ENCODE assay signal across 8 mouse cellular contexts in the genomic region with DNA sequence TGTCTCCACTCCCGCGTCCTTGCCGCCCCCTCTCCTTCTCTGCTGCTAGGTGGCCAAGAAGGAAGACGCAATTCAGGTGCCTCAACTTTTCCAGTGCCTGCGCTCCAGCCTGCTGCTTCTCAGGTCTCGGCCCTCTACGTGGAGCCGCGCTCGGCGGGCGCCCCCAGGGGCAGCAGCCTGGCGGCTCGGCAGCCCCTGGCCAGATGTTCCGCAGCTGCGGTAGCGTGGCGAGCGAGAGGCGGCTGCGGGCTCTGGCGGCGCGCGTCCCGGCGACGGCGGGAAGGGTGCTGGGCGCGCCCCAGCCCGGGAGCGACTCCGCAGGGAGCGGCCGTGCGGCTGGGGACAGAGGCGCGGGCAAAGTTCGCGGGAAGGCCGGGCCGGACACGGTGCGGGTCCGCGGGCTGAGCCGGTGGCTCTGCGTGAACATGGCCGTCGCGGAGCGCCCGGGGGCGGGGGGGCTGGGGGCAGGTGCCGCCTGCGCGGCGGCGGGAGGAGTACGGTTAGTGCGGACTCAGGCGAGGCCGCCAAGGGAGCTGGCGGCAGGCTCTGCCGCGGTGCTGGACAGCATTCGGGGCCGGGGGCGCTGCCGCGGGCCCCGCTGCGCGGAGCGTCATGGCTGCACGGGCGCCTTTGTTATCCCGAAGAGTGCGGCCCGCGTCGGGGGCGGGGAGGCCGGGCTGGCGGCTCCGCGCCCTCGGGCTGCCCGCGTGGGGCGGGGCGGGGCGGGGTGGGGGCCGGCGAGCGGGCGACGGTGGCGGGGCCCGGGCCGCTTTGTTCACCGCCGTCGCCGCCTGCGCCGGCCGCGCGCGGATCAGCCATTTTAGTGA. TPM values are rescaled to one million over a fixed set of nuclear protein-coding genes. Genes with fewer than 3 reads are reported as not detected.
A peak's percentile ranks its signal among the peaks of the same experiment; 100 is the strongest.
DNase-seq lines count a peak whose midpoint lies in the region; ATAC-seq lines count a peak whose summit lies in the region.

No protein-coding gene starts in this region.

- peak; percentile 4 to 15 for DNase-seq in heart, adult 18-20 months
- no peak for DNase-seq in heart, postnatal 25 days (ENCODE audit: low spot score)
- peak; percentile 6 for DNase-seq in T-cell, adult 2 months (ENCODE audit: low spot score)
- DNase-seq in hindbrain, embryonic 10.5 days (ENCODE audit: low spot score): peak; percentile 41
- peak; percentile 51 for DNase-seq in neural tube, embryonic 10.5 days (ENCODE audit: extremely low spot score, low spot score)
- peak; percentile 22 for DNase-seq in thymus, postnatal 25 days

- H3K4me3 ChIP-seq in embryonic facial prominence, embryonic 13.5 days: peak overlapping the region; percentile 63
- peak overlapping the region; percentile 77 for H3K4me3 ChIP-seq in hindbrain, embryonic 10.5 days
- peak overlapping the region; percentile 69 for H3K4me3 ChIP-seq in limb, embryonic 13.5 days

- peaks cover 12% of the 10 kb centered on the region; the same call in 1 of the 2 replicates for H3K36me3 ChIP-seq in embryonic facial prominence, embryonic 13.5 days
- H3K36me3 ChIP-seq in hindbrain, embryonic 10.5 days: peaks cover 24% of the 10 kb centered on the region
- H3K36me3 ChIP-seq in limb, embryonic 13.5 days: peaks cover 12% of the 10 kb centered on the region

- H3K9me3 ChIP-seq in embryonic facial prominence, embryonic 13.5 days: no peaks in the 10 kb centered on the region
- peaks cover 8% of the 10 kb centered on the region; the same call in 1 of the 2 replicates for H3K9me3 ChIP-seq in hindbrain, embryonic 10.5 days
- H3K9me3 ChIP-seq in limb, embryonic 13.5 days: no peaks in the 10 kb centered on the region

- H3K4me1 ChIP-seq in embryonic facial prominence, embryonic 13.5 days: no peaks in the 10 kb centered on the region
- no peaks in the 10 kb centered on the region; the same call in 1 of the 2 replicates for H3K4me1 ChIP-seq in hindbrain, embryonic 10.5 days (replicated peaks)
- H3K4me1 ChIP-seq in limb, embryonic 13.5 days: no peaks in the 10 kb centered on the region

- ATAC-seq in embryonic facial prominence, embryonic 13.5 days (ENCODE audit: insufficient number of reproducible peaks, insufficient read depth, low FRiP score, low TSS enrichment, low read depth): peak; percentile 62
- peak; percentile 71 for ATAC-seq in limb, embryonic 13.5 days (ENCODE audit: low FRiP score, low read depth)

- H3K9ac ChIP-seq in embryonic facial prominence, embryonic 13.5 days: peak overlapping the region; percentile 90
- peak overlapping the region; percentile 88 for H3K9ac ChIP-seq in limb, embryonic 13.5 days

- WGBS in embryonic facial prominence, embryonic 13.5 days: 33% methylated on average over 59 of the region's 112 CpGs
- WGBS in hindbrain, embryonic 10.5 days: 26% methylated on average over 88 of the region's 112 CpGs
- 21% methylated on average over 41 of the region's 112 CpGs for WGBS in limb, embryonic 13.5 days

- H3K27me3 ChIP-seq in embryonic facial prominence, embryonic 13.5 days: no peaks in the 10 kb centered on the region
- H3K27me3 ChIP-seq in hindbrain, embryonic 10.5 days (ENCODE audit: insufficient read depth, poor library complexity, severe bottlenecking): no peaks in the 10 kb centered on the region
- no peaks in the 10 kb centered on the region for H3K27me3 ChIP-seq in limb, embryonic 13.5 days

- H3K4me2 ChIP-seq in embryonic facial prominence, embryonic 13.5 days: peak overlapping the region; percentile 66
- peak overlapping the region; percentile 73 for H3K4me2 ChIP-seq in limb, embryonic 13.5 days (replicated peaks)

- intact Hi-C loops in heart, postnatal 25 days (cut with DNase I): loop anchor here (5.0 kb wide), 2 partner anchors 64 to 129 kb away; partner anchors contain the start of gene Cd99l2

- peak overlapping the region; percentile 97 for H3K27ac ChIP-seq in embryonic facial prominence, embryonic 13.5 days
- peak overlapping the region; percentile 98 for H3K27ac ChIP-seq in hindbrain, embryonic 10.5 days
- peak overlapping the region; percentile 96 for H3K27ac ChIP-seq in limb, embryonic 13.5 days

RNA-seq across cellular contexts. Expression of gene Hmgb3, which starts 0.6 kb away (rescaled TPM):
- total RNA-seq in heart, adult 18-20 months (2021): 10 to 100 TPM; 59.8 to 74.9 TPM
- 10 to 100 TPM; 74.2 to 78.8 TPM for total RNA-seq in heart, postnatal 25 days (2021)
- 350 and 399 TPM in 2 replicates for polyA plus RNA-seq in embryonic facial prominence, embryonic 13.5 days (2015; fragmentation: Nextera tagmentation; extraction: Ambion mirVana)
- polyA plus RNA-seq in hindbrain, embryonic 10.5 days (2016; fragmentation: Nextera tagmentation; extraction: Ambion mirVana): 622 and 677 TPM in 2 replicates
- polyA plus RNA-seq in limb, embryonic 13.5 days (2015; fragmentation: Nextera tagmentation; extraction: Ambion mirVana): 388 and 423 TPM in 2 replicates
